Mouse (Mus musculus) spleen, adult 2 months (tissue): ENCODE measurements around the gene B3galnt1.

Experiments
- CTCF ChIP-seq: fragments of 200-500 bp; IDR thresholded peaks from 2 replicates; pipeline ENCODE4 v1.5.1; 2011; ENCODE audit warnings: mild to moderate bottlenecking, inconsistent platforms; ENCODE audit not compliant: insufficient read depth, insufficient read length, insufficient replicate concordance; ENCODE audit errors: extremely low read depth
- POLR2A ChIP-seq: fragments of 200-500 bp; IDR thresholded peaks from 2 replicates; pipeline ENCODE4 v1.6.1; 2011; ENCODE audit warnings: low read depth, low read length, inconsistent platforms

GRCm38 (mm10) chr3:69529576-69529975 is 69.2 kb downstream of the B3galnt1 start:
- TF ChIP-seq CTCF = no peak
- no peak for TF ChIP-seq POLR2A
